Comparison of ENCODE assay signal across 8 mouse cellular contexts in the genomic region with DNA sequence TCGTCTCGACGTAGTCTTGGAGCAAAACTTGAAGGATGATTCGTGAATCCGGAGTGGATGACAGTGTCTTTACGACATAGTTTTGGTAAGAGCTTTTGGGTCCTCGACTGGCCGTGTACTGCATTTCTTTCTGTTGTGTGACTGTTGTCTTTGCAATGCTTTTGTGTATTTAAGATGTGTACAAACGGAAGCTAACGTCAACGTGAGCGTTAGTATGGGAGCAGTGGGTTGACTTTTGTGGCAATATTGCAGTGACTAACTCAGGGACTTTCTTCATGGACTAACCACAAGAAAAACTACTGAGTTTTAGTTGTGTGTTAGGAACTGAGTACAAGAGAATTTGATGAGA. TPM values are rescaled to one million over a fixed set of nuclear protein-coding genes. Genes with fewer than 3 reads are reported as not detected.
DNase-seq lines count a peak whose midpoint lies in the region; ATAC-seq lines count a peak whose summit lies in the region.

No protein-coding gene starts in this region.

- no peaks in the 10 kb centered on the region for H3K27me3 ChIP-seq in lung, embryonic 15.5 days
- H3K27me3 ChIP-seq in embryonic facial prominence, embryonic 13.5 days, result no peaks in the 10 kb centered on the region
- H3K27me3 ChIP-seq in limb, embryonic 11.5 days (ENCODE audit: control insufficient read depth, insufficient read depth, low read length), result no peaks in the 10 kb centered on the region
- H3K27me3 ChIP-seq in neural tube, embryonic 15.5 days (replicated peaks), result no peaks in the 10 kb centered on the region

- peaks cover 34% of the 10 kb centered on the region for H3K4me1 ChIP-seq in lung, embryonic 15.5 days
- peaks cover 26% of the 10 kb centered on the region for H3K4me1 ChIP-seq in embryonic facial prominence, embryonic 13.5 days
- peaks cover 13% of the 10 kb centered on the region for H3K4me1 ChIP-seq in limb, embryonic 11.5 days (ENCODE audit: control insufficient read depth, insufficient read depth, low read length)
- peaks cover 38% of the 10 kb centered on the region for H3K4me1 ChIP-seq in neural tube, embryonic 15.5 days

- H3K4me2 ChIP-seq in lung, embryonic 15.5 days, result peak overlapping the region; percentile 82
- peak overlapping the region; percentile 79 for H3K4me2 ChIP-seq in embryonic facial prominence, embryonic 13.5 days
- peak overlapping the region; percentile 77 for H3K4me2 ChIP-seq in limb, embryonic 11.5 days (ENCODE audit: low read depth, severe bottlenecking)
- H3K4me2 ChIP-seq in neural tube, embryonic 15.5 days, result peak overlapping the region; percentile 66

- no peak for DNase-seq in lung, postnatal 36 days
- DNase-seq in limb, embryonic 11.5 days (ENCODE audit: low spot score), result no peak
- DNase-seq in right cerebral cortex, postnatal 10 days (ENCODE audit: low spot score in 2 of 2), result no peak
- no peak for DNase-seq in gastrocnemius, adult 8-10 months (ENCODE audit: low spot score in 2 of 2)
- DNase-seq in cerebellum, adult 9-10 months, result no peak

- H3K9ac ChIP-seq in lung, embryonic 15.5 days, result peak overlapping the region; percentile 74
- H3K9ac ChIP-seq in embryonic facial prominence, embryonic 13.5 days, result peak overlapping the region; percentile 78
- H3K9ac ChIP-seq in limb, embryonic 11.5 days (ENCODE audit: low read length), result peak overlapping the region; percentile 84
- peak overlapping the region; percentile 56 for H3K9ac ChIP-seq in neural tube, embryonic 15.5 days (replicated peaks)

- H3K36me3 ChIP-seq in lung, embryonic 15.5 days, result peaks cover 6% of the 10 kb centered on the region
- H3K36me3 ChIP-seq in embryonic facial prominence, embryonic 13.5 days, result peaks cover 9% of the 10 kb centered on the region; the same call in 1 of the 2 replicates
- no peaks in the 10 kb centered on the region; the same call in 1 of the 2 replicates for H3K36me3 ChIP-seq in limb, embryonic 11.5 days (ENCODE audit: control insufficient read depth, insufficient read depth, low read length)
- no peaks in the 10 kb centered on the region for H3K36me3 ChIP-seq in neural tube, embryonic 15.5 days

- WGBS in lung, embryonic 15.5 days, result under 1% methylated on average over 12 of the region's 12 CpGs
- WGBS in embryonic facial prominence, embryonic 13.5 days, result under 1% methylated on average over 12 of the region's 12 CpGs
- under 1% methylated on average over 12 of the region's 12 CpGs for WGBS in limb, embryonic 11.5 days
- WGBS in neural tube, embryonic 15.5 days, result under 1% methylated on average over 12 of the region's 12 CpGs

- no peak for ATAC-seq in lung, embryonic 15.5 days (ENCODE audit: borderline replicate concordance, extremely low read depth, low FRiP score, low TSS enrichment)
- no peak for ATAC-seq in embryonic facial prominence, embryonic 13.5 days (ENCODE audit: insufficient number of reproducible peaks, insufficient read depth, low FRiP score, low TSS enrichment, low read depth)
- ATAC-seq in limb, embryonic 11.5 days (ENCODE audit: insufficient number of reproducible peaks, low FRiP score, low TSS enrichment, low read depth), result no peak
- no peak for ATAC-seq in neural tube, embryonic 15.5 days (ENCODE audit: low FRiP score)

- H3K9me3 ChIP-seq in lung, embryonic 15.5 days, result no peaks in the 10 kb centered on the region
- no peaks in the 10 kb centered on the region for H3K9me3 ChIP-seq in embryonic facial prominence, embryonic 13.5 days
- no peaks in the 10 kb centered on the region for H3K9me3 ChIP-seq in limb, embryonic 11.5 days (ENCODE audit: control insufficient read depth, low read length)
- H3K9me3 ChIP-seq in neural tube, embryonic 15.5 days (replicated peaks), result no peaks in the 10 kb centered on the region

- peak overlapping the region; percentile 56 for H3K27ac ChIP-seq in lung, embryonic 15.5 days
- H3K27ac ChIP-seq in embryonic facial prominence, embryonic 13.5 days, result peak overlapping the region; percentile 68
- no peak overlapping the region for H3K27ac ChIP-seq in limb, embryonic 11.5 days (replicated peaks; ENCODE audit: low read depth, low read length)
- peak overlapping the region; percentile 64; the same call in 1 of the 2 replicates for H3K27ac ChIP-seq in neural tube, embryonic 15.5 days (replicated peaks)

- peak overlapping the region; percentile 70 for H3K4me3 ChIP-seq in lung, embryonic 15.5 days
- peak overlapping the region; percentile 67 for H3K4me3 ChIP-seq in embryonic facial prominence, embryonic 13.5 days
- peak overlapping the region; percentile 74 for H3K4me3 ChIP-seq in limb, embryonic 11.5 days (ENCODE audit: low read depth, low read length)
- H3K4me3 ChIP-seq in neural tube, embryonic 15.5 days (replicated peaks), result peak overlapping the region; percentile 71

RNA-seq across cellular contexts. Expression of gene Cenpl, which starts 0.7 kb away (rescaled TPM):
- polyA plus RNA-seq in lung, embryonic 15.5 days (2015; fragmentation: Nextera tagmentation; extraction: Ambion mirVana), result 35.4 and 35.9 TPM in 2 replicates
- polyA plus RNA-seq in embryonic facial prominence, embryonic 13.5 days (2015; fragmentation: Nextera tagmentation; extraction: Ambion mirVana), result 36.1 and 36.2 TPM in 2 replicates
- 41.7 and 44.8 TPM in 2 replicates for polyA plus RNA-seq in limb, embryonic 11.5 days (2014; fragmentation: Nextera tagmentation; extraction: Ambion mirVana)
- 9.1 and 14.5 TPM in 2 replicates for polyA plus RNA-seq in neural tube, embryonic 15.5 days (2015; fragmentation: Nextera tagmentation; extraction: Ambion mirVana)
- under 1 TPM; 0.34 to 0.74 (median 0.41) TPM for total RNA-seq in gastrocnemius, adult 8-10 months (2022)

RNA-seq across cellular contexts. Expression of gene Dars2, which starts 0.8 kb away (rescaled TPM):
- polyA plus RNA-seq in lung, embryonic 15.5 days (2015; fragmentation: Nextera tagmentation; extraction: Ambion mirVana), result 34.3 and 35.1 TPM in 2 replicates
- 26.2 TPM in 2 replicates for polyA plus RNA-seq in embryonic facial prominence, embryonic 13.5 days (2015; fragmentation: Nextera tagmentation; extraction: Ambion mirVana)
- polyA plus RNA-seq in limb, embryonic 11.5 days (2014; fragmentation: Nextera tagmentation; extraction: Ambion mirVana), result 48.0 and 51.6 TPM in 2 replicates
- polyA plus RNA-seq in neural tube, embryonic 15.5 days (2015; fragmentation: Nextera tagmentation; extraction: Ambion mirVana), result 23.2 and 30.0 TPM in 2 replicates
- total RNA-seq in gastrocnemius, adult 8-10 months (2022), result 10 to 100 TPM; 12.0 to 19.4 (median 15.6) TPM

RNA-seq across cellular contexts. Expression of gene Zbtb37, which starts 36.6 kb away (rescaled TPM):
- 8.1 and 9.0 TPM in 2 replicates for polyA plus RNA-seq in lung, embryonic 15.5 days (2015; fragmentation: Nextera tagmentation; extraction: Ambion mirVana)
- polyA plus RNA-seq in embryonic facial prominence, embryonic 13.5 days (2015; fragmentation: Nextera tagmentation; extraction: Ambion mirVana), result 8.8 and 11.7 TPM in 2 replicates
- 9.3 and 11.5 TPM in 2 replicates for polyA plus RNA-seq in limb, embryonic 11.5 days (2014; fragmentation: Nextera tagmentation; extraction: Ambion mirVana)
- polyA plus RNA-seq in neural tube, embryonic 15.5 days (2015; fragmentation: Nextera tagmentation; extraction: Ambion mirVana), result 9.0 and 13.0 TPM in 2 replicates
- 10 to 100 TPM in 2 of 4 experiments, 1 to 10 TPM in 2; 6.5 to 15.4 (median 9.2) TPM for total RNA-seq in gastrocnemius, adult 8-10 months (2022)
